Mouse (Mus musculus): ENCODE data around the gene Krtap2-4.

DNA sequence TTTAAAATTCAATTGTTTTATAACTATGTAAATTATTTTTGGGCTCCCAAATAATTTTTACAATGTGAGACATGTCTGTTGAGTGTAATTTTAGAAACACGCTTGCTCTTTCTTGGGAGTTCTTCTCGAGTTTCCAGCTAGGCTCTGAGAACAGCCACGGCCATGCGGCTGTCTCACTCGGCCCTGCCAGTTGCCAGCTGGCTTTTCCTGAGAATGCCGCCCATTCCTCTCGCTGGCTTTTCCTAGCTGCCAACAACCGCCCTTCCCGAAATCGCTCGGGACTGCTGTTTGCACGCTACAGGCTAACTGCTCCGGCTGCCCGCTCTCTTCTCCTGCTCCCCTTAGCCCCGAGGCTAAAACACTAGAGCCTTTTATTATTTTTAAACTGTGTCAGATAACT lies 31.8 kb upstream of the Krtap2-4 start:
- TF ChIP-seq CTCF (conservative IDR thresholded peaks at IDR 0.05; ENCODE audit: insufficient read depth, insufficient read length, low read depth, low read length) (no peak), POLR2A (IDR thresholded peaks at IDR 0.05; ENCODE audit: low read depth, low read length) (no peak)
